Mouse (Mus musculus) kidney, adult 11 months (tissue): Measurements from ENCODE around the gene Tada2a.

Source experiments
- DNase-seq: peaks from one replicate; pipeline ENCODE4 v3.0.0; 2022

Gene Tada2a

GRCm38 (mm10) chr11:84113623-84114022 lies 15.8 kb downstream of the Tada2a start:
- no peak for DNase-seq

- no peak for DNase-seq
Measured at GRCm38 (mm10) chr11:84107137-84107536, 22.3 kb downstream of the Tada2a start.

GRCm38 (mm10) chr11:84104036-84104435 lies 25.4 kb downstream of the Tada2a start:
- no peak for DNase-seq

GRCm38 (mm10) chr11:84101182-84101581 lies 28.2 kb downstream of the Tada2a start:
- no peak for DNase-seq

GRCm38 (mm10) chr11:84097251-84097998 lies 32.0 kb downstream of the Tada2a start:
- DNase-seq = no peak

- DNase-seq = no peak
Measured at GRCm38 (mm10) chr11:84095084-84095483, 34.3 kb downstream of the Tada2a start.

GRCm38 (mm10) chr11:84090572-84090971 lies 38.8 kb downstream of the Tada2a start:
- no peak for DNase-seq

- no peak for DNase-seq
Measured at GRCm38 (mm10) chr11:84081901-84082300, 47.5 kb downstream of the Tada2a start.

- DNase-seq = no peak
Measured at GRCm38 (mm10) chr11:84080327-84080726, 49.1 kb downstream of the Tada2a start.

- no peak for DNase-seq
Measured at GRCm38 (mm10) chr11:84079887-84080286, 49.5 kb downstream of the Tada2a start.

- DNase-seq = peak; percentile 27
Measured at GRCm38 (mm10) chr11:84079361-84079760, 50.0 kb downstream of the Tada2a start.

- no peak for DNase-seq
Measured at GRCm38 (mm10) chr11:84078601-84079000, 50.8 kb downstream of the Tada2a start.

- no peak for DNase-seq
Measured at GRCm38 (mm10) chr11:84077008-84077407, 52.4 kb downstream of the Tada2a start.

GRCm38 (mm10) chr11:84073816-84074764 lies 55.3 kb downstream of the Tada2a start:
- DNase-seq = peak; percentile 65

GRCm38 (mm10) chr11:84072904-84073651 lies 56.3 kb downstream of the Tada2a start:
- no peak for DNase-seq

- DNase-seq = peak; percentile 75
Measured at GRCm38 (mm10) chr11:84069034-84069370, 60.4 kb downstream of the Tada2a start, which contains the start of gene Dusp14. Gene Dusp14 (minus strand): TSS chr11:84069261.

- DNase-seq = peak; percentile 51
Measured at GRCm38 (mm10) chr11:84068191-84069033, 61.0 kb downstream of the Tada2a start.

- DNase-seq = no peak
Measured at GRCm38 (mm10) chr11:84067720-84068190, 61.6 kb downstream of the Tada2a start.

- peak; percentile 37 for DNase-seq
Measured at GRCm38 (mm10) chr11:84066927-84067645, 62.3 kb downstream of the Tada2a start.

GRCm38 (mm10) chr11:84066071-84066481 lies 63.3 kb downstream of the Tada2a start:
- DNase-seq = peak; percentile 27

GRCm38 (mm10) chr11:84063631-84064209 lies 65.7 kb downstream of the Tada2a start:
- no peak for DNase-seq
